Mouse (Mus musculus) midbrain, embryonic 12.5 days (tissue): ENCODE data around the gene Emc1. TPM values are rescaled to one million over a fixed set of nuclear protein-coding genes. Genes with fewer than 3 reads are reported as not detected.
A peak's percentile ranks its signal among the peaks of the same experiment; 100 is the strongest.

Experiments used
- ATAC-seq: fragments of 200-750 bp; cut with Nextera tagmentation; 2 replicates; pipeline ENCODE4 v1.8.0; 2017; ENCODE audit warnings: low read depth, moderate TSS enrichment, moderate library complexity; ENCODE audit not compliant: low FRiP score
- H3K27ac ChIP-seq: fragments of 300-500 bp; sonication (generic); replicated peaks from 2 replicates; pipeline ENCODE4 v1.5.1; 2016; ENCODE audit warnings: mild to moderate bottlenecking
- H3K27me3 ChIP-seq: fragments of 300-500 bp; sonication (generic); 2 replicates; pipeline ENCODE4 v1.6.1; 2016; ENCODE audit warnings: mild to moderate bottlenecking
- H3K36me3 ChIP-seq: fragments of 300-500 bp; sonication (generic); 2 replicates; pipeline ENCODE4 v1.6.1; 2016
- H3K4me1 ChIP-seq: fragments of 300-500 bp; sonication (generic); 2 replicates; pipeline ENCODE4 v1.6.1; 2016
- H3K4me2 ChIP-seq: fragments of 300-500 bp; sonication (generic); replicated peaks from 2 replicates; pipeline ENCODE4 v1.6.1; 2016; ENCODE audit warnings: mild to moderate bottlenecking, moderate library complexity
- H3K4me3 ChIP-seq: fragments of 300-500 bp; sonication (generic); 2 replicates; pipeline ENCODE4 v1.5.1; 2016; ENCODE audit warnings: mild to moderate bottlenecking
- H3K9ac ChIP-seq: fragments of 300-500 bp; sonication (generic); replicated peaks from 2 replicates; pipeline ENCODE4 v1.6.1; 2016; ENCODE audit warnings: mild to moderate bottlenecking, moderate library complexity
- H3K9me3 ChIP-seq: fragments of 300-500 bp; sonication (generic); 2 replicates; pipeline ENCODE4 v1.6.1; 2016; ENCODE audit warnings: mild to moderate bottlenecking
- WGBS: fragments of 180-500 bp; shearing (Covaris S2); methylation state at CpG from one replicate; pipeline ENCODE4 v1.1.7; 2016; 5-methylcytosine and 5-hydroxymethylcytosine counted together
- microRNA-seq: library from miRNA; unstranded; fragments of <30 nt; microRNA quantifications from one replicate; pipeline ENCODE4, GENCODE M21; 2017
- polyA plus RNA-seq: library from polyadenylated mRNA; unstranded; fragments of >200 nt; fragmentation: Nextera tagmentation; extraction: Ambion mirVana; gene quantifications from 2 replicates; pipeline ENCODE4 v1.2.1, GENCODE M21; 2016

Gene Emc1
- polyA plus RNA-seq, 1 experiment from 2014 or later = 39.0 TPM

GRCm38 (mm10) chr4:139395431-139395830, 43.0 kb downstream of the Emc1 start:
- no peak overlapping the region for H3K4me2 ChIP-seq
- ATAC-seq = no peak
- H3K4me3 ChIP-seq = no peak overlapping the region
- H3K27me3 ChIP-seq = no peaks in the 10 kb centered on the region
- H3K36me3 ChIP-seq = peaks cover 95% of the 10 kb centered on the region
- H3K9me3 ChIP-seq = no peaks in the 10 kb centered on the region
- H3K27ac ChIP-seq = no peak overlapping the region
- no peak overlapping the region for H3K9ac ChIP-seq
- no peaks in the 10 kb centered on the region for H3K4me1 ChIP-seq
- 86% methylated on average over 2 of the region's 2 CpGs for WGBS

GRCm38 (mm10) chr4:139400487-139400886, 48.1 kb downstream of the Emc1 start:
- Histone ChIP-seq H3K4me1 (no peaks in the 10 kb centered on the region), H3K9ac (no peak overlapping the region), H3K27me3 (no peaks in the 10 kb centered on the region), H3K9me3 (no peaks in the 10 kb centered on the region), H3K4me2 (no peak overlapping the region), H3K4me3 (no peak overlapping the region), H3K27ac (no peak overlapping the region), H3K36me3 (peaks cover 96% of the 10 kb centered on the region)
- 86% methylated on average over 5 of the region's 5 CpGs for WGBS
- no peak for ATAC-seq

DNA sequence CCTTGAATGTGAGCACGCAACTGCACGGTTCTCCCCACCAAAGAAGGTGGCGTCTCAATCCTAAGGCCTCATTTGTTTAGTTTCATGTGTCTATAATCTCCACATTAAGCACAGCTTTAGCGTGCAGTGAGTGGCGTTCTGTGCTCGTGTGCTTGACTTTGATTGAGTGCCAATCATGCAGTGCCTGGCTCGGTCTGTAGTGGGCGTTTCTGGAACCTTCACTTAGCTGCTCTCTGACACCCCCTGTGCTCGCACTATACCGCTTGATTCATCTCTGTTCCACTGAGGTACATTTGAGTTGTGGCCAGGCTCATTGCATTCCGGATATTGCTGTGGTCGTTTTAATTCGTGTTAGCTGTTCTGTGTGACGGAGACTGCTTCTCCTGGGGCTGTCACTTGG, 50.8 kb downstream of the Emc1 start:
- Histone ChIP-seq H3K9me3 (no peaks in the 10 kb centered on the region), H3K27ac (no peak overlapping the region), H3K27me3 (no peaks in the 10 kb centered on the region), H3K36me3 (peaks cover 99% of the 10 kb centered on the region), H3K9ac (no peak overlapping the region), H3K4me2 (no peak overlapping the region), H3K4me1 (no peaks in the 10 kb centered on the region), H3K4me3 (no peak overlapping the region)
- ATAC-seq = no peak
- WGBS = 87% methylated on average over 14 of the region's 14 CpGs

- H3K36me3 ChIP-seq = peaks cover 99% of the 10 kb centered on the region
- no peak for ATAC-seq
- H3K27me3 ChIP-seq = no peaks in the 10 kb centered on the region
- H3K9ac ChIP-seq = no peak overlapping the region
- H3K9me3 ChIP-seq = no peaks in the 10 kb centered on the region
- H3K4me3 ChIP-seq = no peak overlapping the region
- no peaks in the 10 kb centered on the region for H3K4me1 ChIP-seq
- WGBS = 95% methylated on average over 3 of the region's 3 CpGs
- no peak overlapping the region for H3K4me2 ChIP-seq
- no peak overlapping the region for H3K27ac ChIP-seq
Measured at GRCm38 (mm10) chr4:139411351-139411750, 59.0 kb downstream of the Emc1 start.

GRCm38 (mm10) chr4:139417868-139418267, 65.5 kb downstream of the Emc1 start:
- Histone ChIP-seq H3K9ac (no peak overlapping the region), H3K9me3 (no peaks in the 10 kb centered on the region), H3K4me3 (no peak overlapping the region), H3K36me3 (peaks cover 100% of the 10 kb centered on the region), H3K27ac (no peak overlapping the region), H3K4me2 (no peak overlapping the region), H3K4me1 (no peaks in the 10 kb centered on the region), H3K27me3 (no peaks in the 10 kb centered on the region)
- no peak for ATAC-seq
- 48% methylated on average over 1 of the region's 1 CpGs for WGBS

GRCm38 (mm10) chr4:139421621-139422020, 69.2 kb downstream of the Emc1 start:
- Histone ChIP-seq H3K36me3 (peaks cover 100% of the 10 kb centered on the region), H3K9me3 (no peaks in the 10 kb centered on the region), H3K27me3 (no peaks in the 10 kb centered on the region), H3K9ac (0 out of 2 replicates have a peak overlapping the region, but pooled peaks have one; percentile 33), H3K4me2 (no peak overlapping the region), H3K4me3 (no peak overlapping the region), H3K4me1 (no peaks in the 10 kb centered on the region), H3K27ac (no peak overlapping the region)
- 96% methylated on average over 7 of the region's 7 CpGs for WGBS
- ATAC-seq = no peak

DNA sequence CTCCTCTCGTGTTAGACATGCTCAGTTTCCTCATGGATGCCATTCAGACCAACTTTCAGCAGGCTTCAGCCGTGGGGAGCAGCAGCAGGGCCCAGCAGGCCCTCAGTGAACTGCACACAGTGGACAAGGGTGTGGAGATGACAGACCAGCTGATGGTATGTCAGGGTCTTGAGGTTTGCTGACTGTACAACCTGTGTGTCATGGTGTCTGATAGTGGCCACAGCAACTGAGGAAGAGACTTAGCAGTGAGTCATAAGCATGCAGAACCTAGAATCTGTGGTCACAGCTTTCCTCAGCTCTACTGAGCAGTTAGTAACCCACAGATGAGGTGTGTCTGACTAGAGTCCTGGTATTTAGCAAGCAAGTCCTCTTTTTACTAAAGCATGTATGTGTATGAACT, 70.0 kb downstream of the Emc1 start:
- Histone ChIP-seq H3K9me3 (no peaks in the 10 kb centered on the region), H3K9ac (no peak overlapping the region), H3K4me1 (no peaks in the 10 kb centered on the region), H3K27me3 (no peaks in the 10 kb centered on the region), H3K4me3 (no peak overlapping the region), H3K27ac (no peak overlapping the region), H3K4me2 (no peak overlapping the region), H3K36me3 (peaks cover 100% of the 10 kb centered on the region)
- ATAC-seq = no peak
- WGBS = 90% methylated on average over 2 of the region's 2 CpGs

DNA sequence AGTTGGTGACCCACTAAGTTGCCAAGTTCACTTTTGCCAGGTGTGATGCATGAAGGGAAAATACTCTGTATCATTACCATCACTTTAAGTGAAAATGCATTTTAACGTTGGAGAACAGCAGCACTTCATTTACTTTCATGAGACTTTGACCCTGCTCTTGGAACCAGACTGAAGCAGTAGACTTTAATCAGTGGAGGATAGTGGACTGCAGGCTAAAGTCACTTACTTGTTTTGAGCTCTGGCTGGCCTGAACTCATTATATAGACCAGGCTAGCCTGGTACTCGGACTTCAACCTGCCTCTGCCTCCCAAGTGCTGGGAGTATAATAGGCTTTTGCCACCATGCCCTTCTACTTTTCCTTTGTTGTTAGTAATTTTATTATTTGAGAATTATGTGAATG, 70.9 kb downstream of the Emc1 start:
- no peak overlapping the region for H3K27ac ChIP-seq
- H3K9me3 ChIP-seq = no peaks in the 10 kb centered on the region
- H3K9ac ChIP-seq = no peak overlapping the region
- 86% methylated on average over 2 of the region's 2 CpGs for WGBS
- no peaks in the 10 kb centered on the region for H3K4me1 ChIP-seq
- H3K36me3 ChIP-seq = peaks cover 100% of the 10 kb centered on the region
- H3K27me3 ChIP-seq = no peaks in the 10 kb centered on the region
- no peak overlapping the region for H3K4me2 ChIP-seq
- no peak overlapping the region for H3K4me3 ChIP-seq
- no peak for ATAC-seq

Small RNA genes lying within 50 kb of the gene (microRNA-seq; reads per million reads assigned to microRNA genes)
- gene Gm24245 (2.1 reads per million), gene Gm25732 (not detected)

Other genes starting within 250 kb of the Emc1 start
- 382 and 402 TPM in 2 replicates for gene Minos1, start 221.5 kb upstream of the Emc1 start, polyA plus RNA-seq
- 312 and 337 TPM in 2 replicates for gene Capzb, start 159.7 kb upstream of the Emc1 start, polyA plus RNA-seq
- gene Pqlc2, start 41.9 kb upstream of the Emc1 start, polyA plus RNA-seq = 13.5 and 14.1 TPM in 2 replicates
- gene Akr7a5, start 41.8 kb upstream of the Emc1 start, polyA plus RNA-seq = 74.4 and 81.2 TPM in 2 replicates
- 106 TPM in 2 replicates for gene Mrto4, start within 50 bp of the Emc1 start, polyA plus RNA-seq
- gene Ubr4, start within 50 bp of the Emc1 start, polyA plus RNA-seq = 80.6 and 80.9 TPM in 2 replicates
- gene Iffo2, start 178.0 kb downstream of the Emc1 start, polyA plus RNA-seq = 4.2 TPM in 2 replicates